Mouse (Mus musculus) erythroblast, embryonic 14.5 days (primary cell): ENCODE measurements around the gene Ttyh2.

ENCODE experiments used
- GATA1 ChIP-seq: IDR thresholded peaks from 2 replicates; pipeline ENCODE4 v1.6.1; 2012; ENCODE audit warnings: low read length, inconsistent platforms, mixed read lengths
- TAL1 ChIP-seq: IDR thresholded peaks from 3 replicates; pipeline ENCODE4 v1.6.1; 2012; ENCODE audit warnings: low read length, inconsistent platforms, mixed read lengths

DNA sequence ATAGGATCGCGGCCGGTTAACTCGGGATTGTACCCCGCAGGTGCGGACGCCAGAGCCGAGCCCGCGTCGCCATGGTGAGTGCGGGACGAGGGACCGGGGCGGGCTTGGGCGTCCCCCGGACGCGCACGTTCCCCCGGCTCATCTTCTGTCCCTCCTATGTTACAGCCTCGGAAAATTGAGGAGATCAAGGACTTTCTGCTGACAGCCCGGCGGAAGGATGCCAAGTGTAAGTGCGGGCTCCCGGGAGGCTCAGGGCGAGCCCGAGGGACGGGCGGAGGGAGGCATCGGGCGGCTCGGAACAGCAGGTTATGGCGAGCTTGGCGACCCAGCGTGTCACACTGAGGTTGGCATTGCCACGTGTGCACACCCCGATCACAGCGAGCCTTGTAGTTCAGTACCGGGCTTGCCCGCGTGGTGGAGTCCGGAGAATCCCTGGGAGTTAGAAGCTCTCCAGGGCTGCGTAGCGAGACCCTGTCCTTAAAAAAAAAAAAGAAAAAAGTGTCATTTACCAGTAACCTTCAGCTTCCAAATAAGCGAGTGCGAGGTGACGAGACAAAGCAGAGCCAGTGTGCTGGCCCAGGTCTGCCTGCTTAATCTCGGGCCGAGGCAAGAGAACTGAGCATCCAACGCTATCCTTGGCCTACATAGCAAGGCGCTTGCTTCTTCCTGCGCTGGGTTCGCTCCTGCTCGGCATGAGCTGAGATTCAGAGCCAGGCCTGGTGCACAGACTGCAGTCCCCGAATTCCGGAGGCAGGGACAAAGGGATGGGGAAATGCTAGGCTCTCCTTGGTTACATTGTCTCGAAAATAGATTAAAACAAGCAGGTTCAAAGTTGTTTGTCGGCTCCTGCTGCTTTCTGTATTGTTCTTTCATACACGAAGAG lies 6.2 kb upstream of the Ttyh2 start:
- no peak for TF ChIP-seq GATA1
- TF ChIP-seq TAL1: no peak
